Mouse (Mus musculus): ENCODE measurements around the gene 1700020N01Rik.

GRCm38 (mm10) chr10:21566074-21566473 lies 26.9 kb upstream of the 1700020N01Rik start:
- TF ChIP-seq CTCF (IDR thresholded peaks at IDR 0.05; ENCODE audit: low read depth) (no peak), EP300 (IDR thresholded peaks at IDR 0.05; ENCODE audit: low read depth) (no peak)

Data from liver, embryonic 14.5 days (tissue).